Mouse (Mus musculus) bone marrow macrophage, adult 2 months (primary cell): Measurements from ENCODE around the gene Khnyn.

Source experiments
- CTCF ChIP-seq: IDR thresholded peaks from 2 replicates; pipeline ENCODE4 v1.5.1; 2012; ENCODE audit warnings: low read depth, mild to moderate bottlenecking, low read length, moderate library complexity
- POLR2A ChIP-seq: IDR thresholded peaks from 2 replicates; pipeline ENCODE4 v1.6.1; 2012; ENCODE audit warnings: mild to moderate bottlenecking, low read depth, low read length, borderline replicate concordance

DNA sequence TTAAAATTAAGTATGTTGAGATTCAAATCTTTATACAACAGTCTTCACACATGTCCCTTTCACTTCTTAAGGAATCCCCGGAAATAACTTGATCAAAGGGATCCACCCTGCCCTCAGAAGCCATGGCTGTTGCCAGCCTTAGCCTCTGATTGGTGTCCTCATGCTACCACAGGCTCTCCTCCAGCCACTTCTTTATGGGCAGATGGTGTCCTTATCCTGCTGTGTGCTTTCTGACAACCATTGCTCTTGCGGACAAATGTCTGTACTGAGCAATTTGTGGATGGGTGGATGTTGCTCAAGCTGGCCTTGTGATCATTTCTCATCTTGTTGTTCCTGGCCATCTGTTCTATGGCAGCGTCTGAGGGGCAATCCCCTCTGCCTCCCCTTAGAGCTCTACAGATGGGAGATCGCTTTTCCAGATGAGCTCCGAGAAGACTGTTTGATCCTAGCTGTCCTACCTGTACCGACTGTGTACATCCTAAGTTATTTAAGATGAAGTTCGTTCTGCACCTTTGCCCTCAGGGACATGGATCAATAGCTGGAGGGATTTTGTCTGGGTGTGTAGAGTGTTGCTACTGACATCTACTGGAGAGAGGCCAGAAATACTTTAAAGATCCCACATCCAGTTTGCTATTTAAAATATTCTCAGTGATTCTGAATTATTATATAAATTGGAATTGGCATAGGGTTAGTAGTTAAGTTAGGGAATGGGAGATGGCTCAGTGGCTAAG lies 55.5 kb downstream of the Khnyn start:
- TF ChIP-seq CTCF (no peak), POLR2A (no peak)
